Mouse (Mus musculus) colon, adult 2 months (tissue): Measurements from ENCODE around the gene Fam204a. TPM values are rescaled to one million over a fixed set of nuclear protein-coding genes. Genes with fewer than 3 reads are reported as not detected.

Source experiments
- polyA plus RNA-seq: library from polyadenylated mRNA; depleted of rRNA; stranded (reverse); fragments of >200 nt; gene quantifications from 2 replicates; pipeline ENCODE4 v1.2.3, GENCODE M21; 2012; rRNA removed

Gene Fam204a
- 6.1 and 8.2 TPM in 2 replicates for polyA plus RNA-seq

GRCm38 (mm10) chr19:60225899-60226844 lies at the start of gene Fam204a:
Gene Fam204a, minus strand, starts transcription at chr19:60226701.

Other genes starting within 250 kb of the Fam204a start
- 0.22 and 0.43 TPM in 2 replicates for gene Prlhr, start 241.6 kb upstream of the Fam204a start, polyA plus RNA-seq